Mouse (Mus musculus): Measurements from ENCODE around the gene Rab33a. TPM values are rescaled to one million over a fixed set of nuclear protein-coding genes. Genes with fewer than 3 reads are reported as not detected.

The Rab33a gene
- polyA plus RNA-seq, 1 experiment from 2014 or later = 96.7 TPM

GRCm38 (mm10) chrX:48526435-48526834 lies 7.3 kb downstream of the Rab33a start:
- WGBS = 89% methylated on average over 2 of the region's 3 CpGs
- no peak overlapping the region for H3K9ac ChIP-seq
- H3K27me3 ChIP-seq = no peaks in the 10 kb centered on the region
- peaks cover 21% of the 10 kb centered on the region for H3K4me1 ChIP-seq (replicated peaks)
- no peak overlapping the region for H3K4me2 ChIP-seq
- H3K36me3 ChIP-seq = no peaks in the 10 kb centered on the region
- ATAC-seq (ENCODE audit: low FRiP score, low read depth) = no peak
- H3K4me3 ChIP-seq = no peak overlapping the region
- H3K9me3 ChIP-seq = no peaks in the 10 kb centered on the region
- no peak overlapping the region for H3K27ac ChIP-seq (replicated peaks)

GRCm38 (mm10) chrX:48532175-48532574 lies 13.1 kb downstream of the Rab33a start:
- Histone ChIP-seq H3K9me3 (no peaks in the 10 kb centered on the region), H3K4me1 (replicated peaks) (no peaks in the 10 kb centered on the region), H3K4me2 (no peak overlapping the region), H3K27ac (replicated peaks) (no peak overlapping the region), H3K36me3 (no peaks in the 10 kb centered on the region), H3K27me3 (no peaks in the 10 kb centered on the region), H3K9ac (no peak overlapping the region), H3K4me3 (no peak overlapping the region)
- ATAC-seq (ENCODE audit: low FRiP score, low read depth) = peak; percentile 54
- WGBS = 39% methylated on average over 3 of the region's 3 CpGs

Other genes starting within 250 kb of the Rab33a start
- gene Bcorl1, start 177.9 kb upstream of the Rab33a start, polyA plus RNA-seq (2015; fragmentation: Nextera tagmentation; extraction: Ambion mirVana) = 6.1 and 6.7 TPM in 2 replicates
- gene Elf4, start 56.2 kb upstream of the Rab33a start, polyA plus RNA-seq (2015; fragmentation: Nextera tagmentation; extraction: Ambion mirVana) = 0.58 and 0.80 TPM in 2 replicates
- gene Aifm1, start 5.7 kb upstream of the Rab33a start, polyA plus RNA-seq (2015; fragmentation: Nextera tagmentation; extraction: Ambion mirVana) = 37.9 and 42.0 TPM in 2 replicates
- 7.7 and 9.9 TPM in 2 replicates for gene Zfp280c, start 75.2 kb downstream of the Rab33a start, polyA plus RNA-seq (2015; fragmentation: Nextera tagmentation; extraction: Ambion mirVana)
- gene Slc25a14, start 104.1 kb downstream of the Rab33a start, polyA plus RNA-seq (2015; fragmentation: Nextera tagmentation; extraction: Ambion mirVana) = 41.7 and 44.3 TPM in 2 replicates
- gene Gpr119, start 155.2 kb downstream of the Rab33a start, polyA plus RNA-seq (2015; fragmentation: Nextera tagmentation; extraction: Ambion mirVana) = not detected in 2 replicates
- 19.0 and 23.4 TPM in 2 replicates for gene Rbmx2, start 175.7 kb downstream of the Rab33a start, polyA plus RNA-seq (2015; fragmentation: Nextera tagmentation; extraction: Ambion mirVana)

Measured in hindbrain, embryonic 15.5 days (tissue).